Mouse (Mus musculus) myocyte (in vitro differentiated cells): ENCODE data around the gene Prune1.

Source experiments
- CEBPB ChIP-seq: IDR thresholded peaks from 2 replicates; pipeline ENCODE4 v1.6.1; 2011; ENCODE audit warnings: mild to moderate bottlenecking, moderate library complexity; ENCODE audit not compliant: poor library complexity, insufficient read depth, severe bottlenecking
- MAX ChIP-seq: IDR thresholded peaks from one replicate; pipeline ENCODE4 v1.6.1; 2011; ENCODE audit warnings: low read depth, mild to moderate bottlenecking, control low read depth
- MYOD1 ChIP-seq, 3 experiments: IDR thresholded peaks; one replicate each; pipeline ENCODE4 v1.6.1; 2011; ENCODE audit warnings: control low read depth in 2 of 3, low read depth in 2 of 3, mild to moderate bottlenecking in 2 of 3, moderate library complexity in 1 of 3; ENCODE audit not compliant: insufficient read length in 2 of 3, control insufficient read depth in 1 of 3
- POLR2A ChIP-seq: IDR thresholded peaks from one replicate; pipeline ENCODE4 v1.6.1; 2011; ENCODE audit warnings: low read depth, mild to moderate bottlenecking, control low read depth, moderate library complexity; ENCODE audit not compliant: insufficient read length
- REST ChIP-seq: IDR thresholded peaks from one replicate; pipeline ENCODE4 v1.6.1; 2011; ENCODE audit warnings: mild to moderate bottlenecking, control low read depth, moderate library complexity; ENCODE audit not compliant: insufficient read depth, insufficient read length

DNA sequence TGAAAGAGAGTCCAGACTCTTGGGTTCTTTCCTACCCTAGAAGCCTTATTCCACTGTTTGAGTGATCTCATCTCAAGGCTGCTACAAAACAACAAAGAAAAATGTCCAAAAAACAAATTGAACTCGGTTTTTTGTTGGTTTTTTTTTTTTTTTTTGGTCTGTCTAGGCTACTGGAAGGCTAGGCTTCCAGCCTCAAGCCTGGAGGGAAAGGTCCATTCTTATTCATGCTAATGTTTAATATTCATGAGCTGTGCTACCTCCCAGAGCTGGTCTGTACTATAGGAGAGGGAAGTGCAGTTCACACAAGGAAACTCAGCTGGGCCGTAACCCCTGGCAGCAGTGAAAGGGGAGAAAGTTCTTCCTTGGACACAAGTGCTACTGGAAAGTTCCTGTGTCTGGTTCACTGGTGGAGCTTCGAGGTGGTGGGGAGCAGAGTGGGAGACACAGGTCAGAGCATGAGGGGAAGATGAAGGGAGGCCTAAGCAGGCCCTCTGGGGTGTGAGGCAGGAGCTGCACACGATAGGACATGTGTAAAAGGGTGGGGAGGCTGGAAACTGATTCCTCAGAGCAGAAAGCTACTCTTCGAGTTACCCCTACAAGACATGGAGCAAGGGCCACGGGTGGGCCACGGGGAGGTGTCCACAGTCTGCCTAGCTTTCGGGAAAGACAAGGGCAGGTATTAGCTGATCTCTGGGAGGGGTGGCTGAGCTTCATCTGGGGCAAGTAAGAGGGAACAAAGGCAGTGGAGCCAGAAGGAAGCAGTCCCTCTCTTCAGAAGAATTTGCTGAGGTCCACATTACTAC, 51.2 kb downstream of the Prune1 start:
- TF ChIP-seq POLR2A (no peak), MAX (no peak), MYOD1 (IDR thresholded peaks at IDR 0.05; ENCODE audit: control insufficient read depth in 1 of 3, insufficient read length in 2 of 3, low read depth in 2 of 3) (no peak), REST (no peak), CEBPB (no peak)
